Mouse (Mus musculus) adrenal gland, postnatal 10 days (tissue): ENCODE results near the gene Vgll4. TPM values are rescaled to one million over a fixed set of nuclear protein-coding genes. Genes with fewer than 3 reads are reported as not detected.

Experiments
- DNase-seq: peaks from one replicate; pipeline ENCODE4 v3.0.0; 2021; ENCODE audit warnings: mixed read lengths
- total RNA-seq, 2 experiments: library from RNA; stranded (reverse); gene quantifications; 2 replicates each; pipeline ENCODE4 v1.2.3; 2021

The Vgll4 gene
- total RNA-seq, 2 experiments from 2014 or later, result 82.4 to 93.1 TPM

- no peak for DNase-seq
Measured at GRCm38 (mm10) chr6:114974331-114974730, 4.5 kb upstream of the Vgll4 start.

DNA sequence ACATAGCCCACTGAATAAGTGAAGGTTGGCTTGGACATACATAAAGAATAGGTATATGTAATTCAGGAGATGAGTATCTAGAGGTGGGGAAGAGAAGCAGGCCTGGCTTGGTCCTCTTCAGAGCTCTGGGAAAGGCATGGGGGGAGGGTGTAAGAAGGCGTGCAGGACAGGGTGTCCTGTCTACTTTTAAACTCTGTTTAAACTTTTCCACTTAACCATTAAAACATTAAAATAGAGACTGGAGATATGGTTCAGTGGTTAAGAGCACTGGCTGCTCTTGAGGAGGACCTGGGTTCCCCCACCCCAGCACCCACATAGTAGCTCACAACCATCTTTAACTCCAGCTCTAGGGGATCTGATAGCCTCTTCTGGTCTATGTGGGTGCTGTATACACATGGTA is 3.2 kb upstream of the Vgll4 start:
- DNase-seq, result no peak

- DNase-seq, result no peak
Measured at GRCm38 (mm10) chr6:114970895-114971294, 1.1 kb upstream of the Vgll4 start.

DNA sequence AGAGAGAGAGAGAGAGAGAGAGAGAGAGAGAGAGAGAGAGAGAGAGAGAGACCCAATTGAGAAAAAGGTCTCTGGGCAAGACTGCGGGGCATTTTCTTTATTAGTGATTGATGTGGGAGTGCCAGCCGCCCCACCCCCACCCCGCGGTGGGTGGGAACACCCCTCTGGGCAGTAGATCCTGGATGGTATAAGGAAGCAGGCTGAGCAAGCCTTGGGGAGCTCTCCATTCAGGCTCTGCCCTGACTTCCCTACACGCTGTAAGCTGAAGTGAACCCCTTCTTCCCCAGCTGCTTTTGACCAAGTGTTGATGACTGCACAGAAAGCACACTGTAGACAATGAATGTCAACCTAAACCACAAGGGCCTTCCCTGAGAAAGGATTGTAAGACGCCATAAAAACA is 592 bp upstream of the Vgll4 start:
- DNase-seq, result no peak

GRCm38 (mm10) chr6:114968361-114969212 is 1.2 kb downstream of the Vgll4 start:
- DNase-seq, result peak; percentile 75

DNA sequence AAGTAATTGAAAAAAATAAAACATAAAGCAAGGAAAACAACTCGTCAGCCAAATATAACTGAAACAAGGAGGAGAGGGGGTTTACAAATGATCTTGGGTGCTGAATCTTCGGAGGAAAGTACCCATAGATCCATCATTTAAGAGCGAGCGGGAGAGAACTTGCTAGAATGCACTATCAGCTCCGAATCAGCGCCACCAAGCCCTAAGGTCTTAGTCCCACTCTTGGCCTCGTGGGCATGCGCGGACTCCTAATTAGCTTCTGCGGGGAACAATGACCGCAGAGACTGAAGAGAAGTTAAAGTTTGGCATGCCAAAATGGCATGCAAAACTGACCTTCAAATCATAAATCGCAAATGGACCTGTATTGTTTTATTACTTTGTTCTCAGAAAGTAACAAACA is 2.2 kb downstream of the Vgll4 start:
- no peak for DNase-seq

DNA sequence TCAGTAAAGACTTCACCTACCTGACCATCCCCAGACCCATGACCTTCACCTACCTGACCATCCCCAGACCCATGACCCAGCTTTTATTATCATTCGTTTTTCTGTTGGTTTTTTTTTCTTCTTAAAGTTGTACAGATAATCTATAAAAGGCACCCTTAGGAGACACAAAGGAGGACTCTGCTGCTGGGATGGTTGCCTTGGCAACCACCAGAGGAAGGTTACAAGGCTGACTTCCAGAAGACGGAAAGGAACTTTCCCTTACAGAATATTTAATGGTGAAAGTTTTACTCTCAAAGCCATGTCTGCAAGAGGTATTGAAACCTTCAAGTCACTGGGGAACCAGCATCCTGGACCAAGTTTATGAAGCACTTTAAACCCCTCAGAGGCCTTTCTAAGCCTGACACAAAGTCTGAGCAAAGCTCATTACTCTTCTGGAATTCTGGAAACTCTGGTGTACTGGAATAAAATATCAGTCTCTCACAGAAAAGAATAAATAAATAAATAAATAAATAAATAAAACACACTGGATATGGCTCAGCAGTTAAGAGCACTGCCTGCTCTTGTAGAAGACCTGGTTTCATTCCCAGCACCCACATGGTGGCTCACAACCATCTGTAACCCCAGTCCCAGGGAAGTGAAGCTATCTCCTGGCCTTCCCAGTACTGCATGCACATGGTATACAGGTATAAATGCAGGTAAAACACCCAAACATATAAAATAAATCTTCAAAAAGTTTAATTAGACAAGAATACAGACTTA is 3.2 kb downstream of the Vgll4 start:
- no peak for DNase-seq

- DNase-seq, result no peak
Measured at GRCm38 (mm10) chr6:114965802-114966201, 4.0 kb downstream of the Vgll4 start.

DNA sequence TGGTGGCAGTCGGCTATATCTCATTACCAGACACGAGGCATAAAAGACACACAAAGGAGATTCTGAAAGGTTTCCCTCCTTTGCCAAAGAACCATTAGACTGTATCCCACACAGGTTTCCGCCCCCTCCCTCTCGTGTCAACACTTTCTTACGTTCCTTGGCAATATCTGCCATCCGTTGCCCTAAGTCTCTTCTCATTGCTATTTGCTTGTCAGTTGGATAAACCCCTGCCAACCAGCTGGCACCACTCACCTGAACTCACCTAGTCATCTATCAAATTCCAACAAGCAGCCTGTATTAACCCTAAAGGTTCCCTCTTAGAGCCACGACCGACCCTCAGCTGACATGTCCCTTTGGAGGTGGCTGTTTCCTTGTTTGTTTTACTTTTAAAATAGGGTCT is 4.4 kb downstream of the Vgll4 start:
- DNase-seq, result no peak

DNA sequence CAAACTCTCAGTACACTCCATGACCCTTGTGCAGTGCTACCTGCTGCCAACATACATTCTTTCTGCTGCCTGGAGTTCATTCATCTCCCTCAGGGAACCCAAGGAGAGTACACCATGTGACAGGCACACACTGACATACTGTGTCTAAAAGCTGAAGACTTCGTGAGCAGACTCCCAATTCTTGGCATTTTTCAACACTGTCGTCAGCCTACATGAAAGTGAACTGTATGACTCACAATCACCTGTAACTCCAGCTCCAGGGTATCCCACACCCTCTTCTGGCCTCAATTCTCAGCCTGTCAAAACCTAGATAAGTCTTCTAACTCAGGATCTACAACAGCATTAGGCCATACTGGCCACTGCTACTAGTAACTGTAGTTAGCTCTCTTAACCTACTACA is 5.6 kb downstream of the Vgll4 start:
- DNase-seq, result no peak

DNA sequence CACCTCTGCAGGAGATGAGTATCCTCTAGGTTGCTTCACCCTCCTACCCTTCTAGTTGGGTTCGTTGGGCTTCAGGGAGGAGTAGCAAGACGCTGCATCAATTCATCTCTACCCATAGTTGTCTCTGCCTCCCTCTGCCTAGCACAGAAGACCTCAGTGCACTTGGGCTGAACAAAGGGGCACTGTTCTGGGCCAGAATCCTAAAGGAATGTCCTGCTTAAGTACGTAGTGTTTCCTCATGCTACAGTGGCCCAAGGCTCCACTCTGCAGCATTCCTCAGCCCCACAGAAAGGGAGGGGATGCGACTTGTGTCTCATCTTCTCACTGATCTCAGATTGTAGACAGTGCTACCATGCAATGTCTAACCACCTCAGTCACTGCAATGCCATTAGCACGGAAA is 6.2 kb downstream of the Vgll4 start:
- DNase-seq, result no peak

- DNase-seq, result no peak
Measured at GRCm38 (mm10) chr6:114961276-114962068, 8.3 kb downstream of the Vgll4 start.

DNA sequence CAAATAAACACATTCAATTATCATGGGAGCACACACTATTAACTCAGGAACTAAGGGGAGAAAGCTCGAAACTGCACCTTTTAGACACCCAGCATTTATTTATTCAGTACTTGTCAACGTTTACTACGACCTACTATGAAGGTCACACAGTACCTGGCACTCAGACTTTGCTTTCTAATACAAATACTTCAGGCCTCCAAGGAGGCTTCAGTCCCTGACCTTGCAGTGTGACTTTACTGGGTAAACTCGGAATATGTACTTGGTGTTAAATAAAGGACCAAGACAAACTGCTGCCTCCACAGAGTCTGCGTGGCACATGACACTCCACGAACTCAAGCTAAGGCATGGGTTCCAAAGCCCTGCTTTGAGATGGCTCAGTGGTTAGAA is 10.8 kb downstream of the Vgll4 start:
- no peak for DNase-seq

DNA sequence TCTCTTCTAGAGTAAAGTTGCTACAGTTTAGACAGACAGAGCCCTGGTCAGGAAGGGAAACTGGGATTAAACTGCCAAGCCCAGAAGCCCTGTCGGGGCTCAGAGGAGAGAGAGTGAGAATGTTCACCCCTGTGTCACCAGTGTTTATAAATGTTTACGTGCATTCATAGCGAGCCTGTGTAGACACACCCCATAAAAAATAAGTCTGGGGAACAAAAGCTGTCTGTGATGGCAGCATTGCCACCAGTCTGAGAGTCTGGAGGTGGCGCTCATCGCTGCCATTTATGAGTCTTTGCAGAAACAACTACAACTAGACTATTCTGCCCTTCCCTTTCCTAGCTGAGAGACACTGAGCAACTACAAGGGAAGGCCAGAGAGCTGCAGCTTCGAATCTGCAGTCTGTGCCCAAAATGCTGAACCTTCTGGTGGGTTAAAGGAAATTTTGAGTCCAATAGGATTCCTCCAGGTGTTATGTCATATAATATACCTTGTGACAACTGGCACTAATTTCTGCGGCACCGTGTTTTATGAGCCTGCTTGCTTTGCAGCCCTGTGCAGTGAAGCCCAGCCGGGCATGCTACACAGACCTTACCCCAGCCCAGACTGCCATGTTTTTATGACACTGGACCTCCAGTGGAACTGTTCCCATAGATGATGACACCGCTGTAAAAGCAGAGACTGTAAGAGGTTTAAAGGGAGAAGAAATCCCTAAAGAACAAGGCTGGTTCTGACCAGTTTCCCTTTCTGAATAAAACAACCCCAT is 11.4 kb downstream of the Vgll4 start:
- no peak for DNase-seq

GRCm38 (mm10) chr6:114957756-114958155 is 12.0 kb downstream of the Vgll4 start:
- DNase-seq, result no peak

- DNase-seq, result no peak
Measured at GRCm38 (mm10) chr6:114954496-114954895, 15.3 kb downstream of the Vgll4 start.

DNA sequence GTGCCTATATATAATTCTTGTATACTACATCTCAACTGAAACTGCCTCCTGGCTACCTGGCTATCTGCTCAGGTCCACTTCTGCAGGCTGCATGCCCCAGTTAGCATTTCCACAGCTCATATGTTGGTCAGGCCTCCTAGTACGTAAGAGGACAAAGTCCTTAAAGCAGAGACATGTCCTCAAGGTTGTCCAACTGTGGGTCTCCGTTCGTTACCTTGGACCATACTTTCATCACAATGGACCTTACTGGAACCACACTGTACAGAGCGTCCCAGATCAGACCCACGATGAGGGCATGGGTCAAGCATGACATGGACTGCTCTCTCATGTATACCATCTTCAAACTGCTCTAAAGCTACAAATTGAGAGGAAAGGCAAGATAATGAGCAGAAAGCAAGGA is 16.2 kb downstream of the Vgll4 start:
- DNase-seq, result no peak

DNA sequence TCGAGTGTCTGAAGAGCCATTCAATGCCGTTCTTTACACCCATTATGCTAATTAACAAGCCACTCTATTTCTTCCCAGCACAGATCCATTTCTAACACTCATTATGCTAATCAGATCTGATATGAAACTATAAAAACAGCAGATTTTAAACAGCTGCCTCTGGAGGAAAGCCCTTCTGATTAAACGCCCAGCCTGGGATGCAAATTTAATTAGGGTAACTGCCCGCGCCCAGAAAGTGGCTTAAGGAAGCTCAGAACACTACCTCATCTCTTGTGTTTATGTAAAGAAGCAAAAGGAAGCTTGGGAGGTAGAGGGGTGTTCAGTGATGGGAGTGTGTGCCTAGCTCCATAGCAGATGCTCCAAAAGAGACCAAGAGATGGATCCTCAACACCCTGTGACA is 17.4 kb downstream of the Vgll4 start:
- no peak for DNase-seq

DNA sequence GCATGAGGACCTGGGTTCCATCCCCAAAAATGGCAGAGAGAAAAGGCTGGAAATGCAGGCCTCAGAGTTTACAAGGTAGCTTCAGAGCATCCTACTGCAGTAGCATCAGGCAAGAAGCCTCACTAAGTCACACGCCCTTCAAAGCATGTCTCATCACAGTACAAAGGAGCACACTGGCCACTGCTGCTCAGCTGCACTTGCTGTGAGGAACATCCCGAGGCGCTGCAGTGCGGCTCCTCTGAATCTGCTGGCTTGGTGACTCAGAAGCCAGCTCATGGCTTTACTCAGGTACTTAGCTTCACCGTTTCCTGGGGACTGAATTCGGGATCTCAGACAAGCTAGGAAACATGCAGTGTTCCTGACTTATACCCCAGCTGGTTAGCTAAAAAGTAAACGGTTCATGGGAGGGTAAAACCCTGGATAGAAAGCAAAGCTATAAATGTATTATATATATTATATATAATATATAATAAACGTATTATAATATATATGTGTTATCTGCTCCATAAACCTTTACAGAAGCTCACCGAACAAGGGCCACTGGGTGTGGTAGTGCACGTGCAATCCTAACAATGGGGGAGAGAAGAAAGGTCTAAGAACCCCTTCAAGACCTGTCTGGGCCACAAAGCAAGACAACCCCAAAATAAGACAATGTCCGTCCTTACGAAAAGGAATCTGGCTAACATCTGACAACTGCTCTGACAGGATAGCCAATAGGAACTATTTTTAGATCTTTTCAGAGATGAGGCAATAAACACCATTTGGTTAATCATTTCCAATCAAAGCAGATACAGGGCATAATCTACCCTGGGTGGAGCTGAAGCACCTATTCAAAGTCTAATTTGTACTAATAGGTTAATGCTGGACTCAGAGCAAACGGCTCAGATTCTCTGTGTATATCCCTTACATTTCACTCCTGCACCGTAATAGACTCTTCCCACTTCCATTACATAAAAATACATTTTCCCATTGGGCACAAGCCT is 25.0 kb downstream of the Vgll4 start:
- no peak for DNase-seq

GRCm38 (mm10) chr6:114941201-114941849 is 28.5 kb downstream of the Vgll4 start:
- no peak for DNase-seq
